In the genomic region with DNA sequence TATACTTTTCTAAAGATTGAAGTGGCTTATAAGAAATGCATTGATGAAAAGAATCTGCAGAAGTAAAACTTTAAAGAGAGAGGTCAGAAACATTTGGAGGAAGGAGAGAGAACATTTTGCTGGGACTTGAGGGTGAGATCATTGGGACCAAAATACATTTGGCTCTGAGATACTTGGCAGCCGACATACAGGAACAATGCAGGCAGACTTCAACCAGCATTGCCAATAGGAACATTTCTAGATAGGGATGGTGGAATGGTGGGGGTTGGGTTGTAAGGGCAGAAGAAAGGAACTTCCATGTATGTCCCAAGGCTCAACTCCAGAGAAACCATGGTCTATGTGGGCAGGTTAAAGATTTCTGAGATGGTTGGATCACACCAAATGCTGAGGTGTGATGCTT, we compare ENCODE assay signal across 17 mouse cellular contexts.
DNase-seq lines count a peak whose midpoint lies in the region; ATAC-seq and TF ChIP-seq lines count a peak whose summit lies in the region.
"Had no signal": no experiment of that assay in that cellular context is flagged by ENCODE, and none has a peak within 500 bp of the region (broad histone marks: within the 10 kb centered on the region; RNA-seq: fewer than 3 reads in every experiment).

No protein-coding gene starts in this region.

- no peaks in the 10 kb centered on the region for H3K9me3 ChIP-seq in forebrain, postnatal 0 days (ENCODE audit: low read length)
- H3K9me3 ChIP-seq: embryonic facial prominence, embryonic 13.5 days; forebrain, embryonic 12.5 days; limb, embryonic 13.5 days; neural tube, embryonic 12.5 days had no signal

- DNase-seq in gastrocnemius, adult 18-20 months (ENCODE audit: low spot score) = peak; percentile 3
- DNase-seq in gastrocnemius, postnatal 10 days = no peak
- DNase-seq in lung, adult 18-20 months = peak; percentile 3 to 11
- no peak for DNase-seq in lung, adult 2 months
- peak; percentile 66 to 78 for DNase-seq in heart, postnatal 10 days
- no peak for DNase-seq in left cerebral cortex, adult 2 months (ENCODE audit: extremely low spot score in 1 of 2, low spot score in 2 of 2)
- DNase-seq in left cerebral cortex, adult 9 months (ENCODE audit: low spot score in 2 of 2) = no peak
- DNase-seq in forebrain, postnatal 0 days = no peak
- DNase-seq: adrenal gland, postnatal 14 days; gastrocnemius, postnatal 14 days; layer of hippocampus, postnatal 36 days; midbrain, embryonic 14.5 days had no signal

- H3K27ac ChIP-seq in left cerebral cortex, adult 2 months = no peak overlapping the region
- no peak overlapping the region for H3K27ac ChIP-seq in forebrain, postnatal 0 days (ENCODE audit: low read depth, low read length)
- H3K27ac ChIP-seq: embryonic facial prominence, embryonic 13.5 days; forebrain, embryonic 12.5 days; limb, embryonic 13.5 days; neural tube, embryonic 12.5 days had no signal

- H3K4me1 ChIP-seq in lung, adult 2 months (ENCODE audit: control insufficient read depth, insufficient read depth, low read length) = no peaks in the 10 kb centered on the region; the same call in 1 of the 2 replicates
- no peaks in the 10 kb centered on the region for H3K4me1 ChIP-seq in forebrain, postnatal 0 days (ENCODE audit: insufficient read depth)
- H3K4me1 ChIP-seq: embryonic facial prominence, embryonic 13.5 days; forebrain, embryonic 12.5 days; limb, embryonic 13.5 days; neural tube, embryonic 12.5 days had no signal

- TF ChIP-seq CTCF in lung, adult 2 months (IDR thresholded peaks at IDR 0.05; ENCODE audit: insufficient read depth, low read length) = no peak
- no peak for TF ChIP-seq CTCF in left cerebral cortex, adult 2 months (IDR thresholded peaks at IDR 0.05)
- TF ChIP-seq CTCF in forebrain, postnatal 0 days (IDR thresholded peaks at IDR 0.05; ENCODE audit: low read depth) = no peak

- 54% methylated on average over 1 of the region's 1 CpGs for WGBS in lung, adult 2 months
- WGBS in forebrain, postnatal 0 days = 54% methylated on average over 1 of the region's 1 CpGs

- no peak overlapping the region for H3K4me3 ChIP-seq in lung, adult 2 months (replicated peaks; ENCODE audit: extremely low read depth, low read depth, low read length)
- H3K4me3 ChIP-seq in left cerebral cortex, adult 2 months = no peak overlapping the region
- H3K4me3 ChIP-seq in forebrain, postnatal 0 days (ENCODE audit: low read depth, low read length) = no peak overlapping the region
- H3K4me3 ChIP-seq: embryonic facial prominence, embryonic 13.5 days; forebrain, embryonic 12.5 days; limb, embryonic 13.5 days; neural tube, embryonic 12.5 days had no signal

- no peak overlapping the region for H3K4me2 ChIP-seq in forebrain, postnatal 0 days (ENCODE audit: low read depth)
- H3K4me2 ChIP-seq: embryonic facial prominence, embryonic 13.5 days; forebrain, embryonic 12.5 days; limb, embryonic 13.5 days; neural tube, embryonic 12.5 days had no signal

- H3K9ac ChIP-seq in forebrain, postnatal 0 days = no peak overlapping the region
- H3K9ac ChIP-seq: embryonic facial prominence, embryonic 13.5 days; forebrain, embryonic 12.5 days; limb, embryonic 13.5 days; neural tube, embryonic 12.5 days had no signal

- no peaks in the 10 kb centered on the region for H3K36me3 ChIP-seq in forebrain, postnatal 0 days (ENCODE audit: insufficient read depth)
- H3K36me3 ChIP-seq: embryonic facial prominence, embryonic 13.5 days; forebrain, embryonic 12.5 days; limb, embryonic 13.5 days; neural tube, embryonic 12.5 days had no signal

- TF ChIP-seq POLR2A in lung, adult 2 months (IDR thresholded peaks at IDR 0.05; ENCODE audit: borderline replicate concordance, extremely low read depth, low read depth, low read length) = no peak

- no peak for ATAC-seq in forebrain, postnatal 0 days
- ATAC-seq: hindbrain, embryonic 16.5 days had no signal

- intact Hi-C loops in heart, postnatal 10 days (cut with DNase I) = loop anchor here (5.0 kb wide), 1 partner anchor 85 kb away; no protein-coding TSS in a partner anchor
- intact Hi-C loops in left cerebral cortex, adult 2 months (cut with DNase I) = no loop called here

- no peaks in the 10 kb centered on the region for H3K27me3 ChIP-seq in forebrain, postnatal 0 days (ENCODE audit: insufficient read depth, low read length)
- H3K27me3 ChIP-seq: embryonic facial prominence, embryonic 13.5 days; forebrain, embryonic 12.5 days; limb, embryonic 13.5 days; neural tube, embryonic 12.5 days had no signal

Comparison
In these comparisons a context has a peak if more than half of its experiments do, and no peak if none do; other contexts are left out.
1. DNase-seq: peak in gastrocnemius, adult 18-20 months (single experiment), lung, adult 18-20 months (2 of 2) and heart, postnatal 10 days (2 of 2); none in gastrocnemius, postnatal 10 days (single experiment), lung, adult 2 months (single experiment), left cerebral cortex, adult 2 months (0 of 2), left cerebral cortex, adult 9 months (0 of 2) and forebrain, postnatal 0 days (single experiment).